Mouse (Mus musculus) G1E (cell line): ENCODE data around the gene Rbms3.

Source experiments
- CTCF ChIP-seq: IDR thresholded peaks from 2 replicates; pipeline ENCODE4 v1.5.1; 2012; ENCODE audit warnings: low read depth, low read length, inconsistent platforms, mixed read lengths
- POLR2AphosphoS5 ChIP-seq: IDR thresholded peaks from 2 replicates; pipeline ENCODE4 v1.6.1; 2012; ENCODE audit warnings: low read depth, low read length, inconsistent platforms; ENCODE audit not compliant: insufficient replicate concordance
- TAL1 ChIP-seq: conservative IDR thresholded peaks from 2 replicates; pipeline ENCODE4 v1.6.1; 2012; ENCODE audit warnings: low read depth, low read length, inconsistent platforms, mixed read lengths

DNA sequence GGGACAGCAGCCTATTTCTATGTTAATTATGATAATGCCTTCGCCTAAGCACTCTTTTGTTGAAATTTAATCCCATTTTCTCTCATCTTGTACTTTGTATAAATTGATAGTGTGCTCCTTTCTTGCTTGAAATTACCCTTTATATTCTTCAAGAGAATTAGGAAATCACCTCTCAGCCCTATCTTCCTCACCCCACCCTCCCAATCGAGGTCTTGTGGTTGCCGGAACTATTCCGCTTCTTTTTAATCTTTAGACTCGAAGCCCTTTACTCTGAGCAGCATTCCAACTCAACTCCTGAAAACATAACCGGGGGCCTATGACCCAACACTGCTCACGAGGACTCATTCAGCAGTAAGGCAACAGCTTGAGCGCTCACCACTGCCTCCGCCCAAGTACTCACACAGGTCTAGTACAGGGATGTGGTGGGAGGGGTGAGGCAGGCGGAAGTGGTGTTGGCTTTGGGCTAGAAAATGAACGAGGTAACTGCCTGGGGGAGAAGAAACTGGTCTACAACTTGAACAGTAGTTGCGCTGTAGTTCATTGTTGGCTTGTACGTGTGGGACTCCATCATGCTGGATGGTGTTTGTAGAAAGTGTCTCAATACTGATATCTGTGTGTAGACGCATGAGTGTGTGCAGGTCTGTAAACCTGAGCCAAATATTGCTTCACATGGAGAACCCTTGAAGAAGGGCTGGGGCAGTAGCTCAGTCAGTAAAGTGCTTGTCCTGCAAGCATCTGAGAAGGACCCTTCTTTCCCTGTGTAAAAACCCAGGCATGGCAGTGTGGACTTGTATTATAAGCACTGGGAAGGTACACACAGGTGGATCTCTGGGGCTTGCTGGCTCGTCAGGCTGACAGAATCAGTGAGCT is 331.8 kb downstream of the Rbms3 start:
- TF ChIP-seq CTCF (no peak), TAL1 (no peak), POLR2AphosphoS5 (no peak)
